Mouse (Mus musculus): Measurements from ENCODE around the gene Cyp2c54.
"Not testable (repeated sequence)": the region's sequence is repeated elsewhere in the genome, so short reads cannot be mapped to it uniquely, and the experiment has no call there.

Cyp2c54 gene

GRCm38 (mm10) chr19:40073701-40074100, at the start of gene Cyp2c54:
Gene Cyp2c54, minus strand, starts transcription at chr19:40073827.
- CTCF ChIA-PET = no interaction called here

- CTCF ChIA-PET = not testable (repeated sequence)
These were observed 46.0 kb upstream of the Cyp2c54 start for GRCm38 (mm10) chr19:40119624-40120023.

- CTCF ChIA-PET = no interaction called here
These were observed 17.5 kb upstream of the Cyp2c54 start for GRCm38 (mm10) chr19:40091111-40091510.

GRCm38 (mm10) chr19:40089421-40089820, 15.8 kb upstream of the Cyp2c54 start, which contains the start of gene Cyp2c50:
Gene Cyp2c50, plus strand, starts transcription at chr19:40089688.
- CTCF ChIA-PET = not testable (repeated sequence)

- CTCF ChIA-PET = no interaction called here
These were observed 14.8 kb upstream of the Cyp2c54 start for GRCm38 (mm10) chr19:40088381-40088780.

- CTCF ChIA-PET = not testable (repeated sequence)
These were observed 81.5 kb downstream of the Cyp2c54 start, which contains the start of gene Cyp2c37 for GRCm38 (mm10) chr19:39992140-39992539. Gene Cyp2c37, plus strand, starts transcription at chr19:39992424.

- CTCF ChIA-PET = no interaction called here
These were observed 84.2 kb downstream of the Cyp2c54 start for GRCm38 (mm10) chr19:39989471-39989870.

Measured in spleen, embryonic (tissue).